Mouse (Mus musculus) liver, postnatal 0 days (tissue): ENCODE measurements around the gene Sh3bp1.

Experiments used
- CTCF ChIP-seq: sonication (generic); IDR thresholded peaks from 2 replicates; pipeline ENCODE4 v1.5.1; 2016; ENCODE audit warnings: antibody characterized with exemption, low read depth
- EP300 ChIP-seq: IDR thresholded peaks from 2 replicates; pipeline ENCODE4 v1.6.1; 2016; ENCODE audit warnings: antibody characterized with exemption, low read depth, mild to moderate bottlenecking

DNA sequence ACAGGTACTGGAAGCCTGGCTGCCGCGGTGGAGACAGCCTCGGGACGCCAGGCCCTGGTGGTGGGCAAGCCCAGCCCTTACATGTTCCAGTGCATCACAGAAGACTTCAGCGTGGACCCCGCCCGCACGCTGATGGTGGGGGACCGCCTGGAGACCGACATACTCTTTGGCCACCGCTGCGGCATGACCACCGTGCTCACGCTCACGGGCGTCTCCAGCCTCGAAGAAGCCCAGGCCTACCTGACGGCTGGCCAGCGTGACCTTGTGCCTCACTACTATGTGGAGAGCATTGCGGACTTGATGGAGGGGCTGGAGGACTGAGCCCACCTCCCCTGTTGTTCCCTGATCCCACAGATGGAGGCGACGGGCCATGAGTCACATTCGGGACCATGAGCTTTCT, 18.6 kb downstream of the Sh3bp1 start:
- TF ChIP-seq CTCF, result no peak
- no peak for TF ChIP-seq EP300
